Mouse (Mus musculus): ENCODE results near the gene Prr3. TPM values are rescaled to one million over a fixed set of nuclear protein-coding genes. Genes with fewer than 3 reads are reported as not detected.
"Not testable (repeated sequence)": the region's sequence is repeated elsewhere in the genome, so short reads cannot be mapped to it uniquely, and the experiment has no call there.

Prr3 gene
- polyA plus RNA-seq, 1 experiment = 15.6 TPM

- Histone ChIP-seq H3K4me1 (ENCODE audit: control insufficient read depth, insufficient read depth, low read length) (peaks cover 35% of the 10 kb centered on the region), H3K27ac (ENCODE audit: insufficient read depth, low read depth, low read length) (peak within 1 kb of the TSS; percentile 76), H3K4me3 (ENCODE audit: insufficient read depth, low read length) (peak within 1 kb of the TSS; percentile 26)
- no peak for TF ChIP-seq POLR2A (IDR thresholded peaks at IDR 0.05; ENCODE audit: borderline replicate concordance, low read depth, low read length)
- peak; percentile 38 for TF ChIP-seq CTCF (IDR thresholded peaks at IDR 0.05; ENCODE audit: low read depth, low read length)
Measured at GRCm38 (mm10) chr17:36020191-36021073, 40.4 kb upstream of the Prr3 start, which contains the start of gene H2-T24. Gene H2-T24, minus strand, starts transcription at chr17:36020560.

DNA sequence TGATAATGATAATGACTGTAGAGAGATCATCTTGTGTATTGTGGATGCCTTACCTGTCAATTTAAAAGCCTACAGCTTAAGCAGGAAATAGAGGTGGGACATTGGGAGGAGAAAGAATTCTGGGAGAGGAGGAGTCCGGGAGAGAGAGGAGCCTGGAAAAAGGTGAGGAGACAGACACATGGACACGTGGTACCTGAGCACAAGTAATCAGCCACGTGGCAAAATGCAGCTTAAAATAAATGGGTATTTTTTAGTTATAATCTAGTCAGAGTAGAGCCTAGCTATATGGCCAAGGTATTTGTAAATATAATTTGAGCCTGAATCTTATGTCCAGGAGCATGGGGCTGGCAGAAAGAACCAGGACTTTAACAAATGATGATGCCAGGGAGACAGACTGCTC, 39.5 kb upstream of the Prr3 start:
- TF ChIP-seq POLR2A (IDR thresholded peaks at IDR 0.05; ENCODE audit: borderline replicate concordance, low read depth, low read length) = no peak
- TF ChIP-seq CTCF (IDR thresholded peaks at IDR 0.05; ENCODE audit: low read depth, low read length) = no peak
- Histone ChIP-seq H3K4me1 (ENCODE audit: control insufficient read depth, insufficient read depth, low read length) (peaks cover 27% of the 10 kb centered on the region), H3K4me3 (ENCODE audit: insufficient read depth, low read length) (no peak overlapping the region), H3K27ac (ENCODE audit: insufficient read depth, low read depth, low read length) (no peak overlapping the region)

DNA sequence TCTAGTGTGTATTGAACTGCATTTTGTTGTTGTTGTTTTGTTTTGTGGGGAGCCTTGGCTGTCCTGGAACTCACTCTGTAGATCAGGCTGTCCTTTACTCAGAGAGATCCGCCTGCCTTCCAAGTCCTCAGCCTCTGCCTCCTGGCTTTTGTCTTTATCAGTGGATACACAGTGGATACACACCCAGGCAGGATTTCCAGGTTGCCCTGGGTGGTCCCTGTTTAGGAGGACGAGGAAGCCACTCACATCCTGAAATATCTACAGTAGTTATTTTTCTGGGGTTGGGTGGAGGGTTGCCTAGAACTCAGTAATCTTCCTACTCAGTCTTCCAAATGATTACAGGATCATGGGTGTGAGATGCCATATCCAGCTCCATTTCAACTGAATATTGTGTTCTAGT, 38.9 kb upstream of the Prr3 start:
- no peak for TF ChIP-seq POLR2A (IDR thresholded peaks at IDR 0.05; ENCODE audit: borderline replicate concordance, low read depth, low read length)
- TF ChIP-seq CTCF (IDR thresholded peaks at IDR 0.05; ENCODE audit: low read depth, low read length) = no peak
- Histone ChIP-seq H3K4me1 (ENCODE audit: control insufficient read depth, insufficient read depth, low read length) (peaks cover 23% of the 10 kb centered on the region), H3K4me3 (ENCODE audit: insufficient read depth, low read length) (no peak overlapping the region), H3K27ac (ENCODE audit: insufficient read depth, low read depth, low read length) (no peak overlapping the region)

GRCm38 (mm10) chr17:36017046-36017445, 37.0 kb upstream of the Prr3 start:
- no peak overlapping the region for H3K27ac ChIP-seq (ENCODE audit: insufficient read depth, low read depth, low read length)

DNA sequence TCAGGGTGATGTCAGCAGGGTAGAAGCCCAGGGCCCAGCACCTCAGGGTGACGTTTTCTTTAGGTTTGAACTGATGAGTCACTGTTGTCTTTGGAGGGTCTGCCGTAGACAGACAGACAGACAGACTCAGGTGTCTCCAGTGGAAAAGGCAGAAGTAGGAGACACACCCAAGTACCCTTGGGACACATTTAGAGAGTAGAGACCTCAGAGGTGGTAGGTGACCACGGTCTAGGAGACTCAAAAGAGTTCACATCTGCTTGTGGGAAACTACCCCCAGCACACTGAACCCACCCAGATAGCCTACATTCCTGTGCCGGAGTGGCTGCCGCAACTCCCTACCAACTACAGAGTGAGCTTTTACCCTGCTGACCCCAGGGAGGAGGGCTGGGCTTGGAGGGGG, 34.9 kb upstream of the Prr3 start:
- H3K27ac ChIP-seq (ENCODE audit: insufficient read depth, low read depth, low read length) = no peak overlapping the region
- no peak for TF ChIP-seq POLR2A (IDR thresholded peaks at IDR 0.05; ENCODE audit: borderline replicate concordance, low read depth, low read length)
- no peak for TF ChIP-seq CTCF (IDR thresholded peaks at IDR 0.05; ENCODE audit: low read depth, low read length)
- no peak overlapping the region for H3K4me3 ChIP-seq (ENCODE audit: insufficient read depth, low read length)
- H3K4me1 ChIP-seq (ENCODE audit: control insufficient read depth, insufficient read depth, low read length) = peaks cover under 1% of the 10 kb centered on the region

More at GRCm38 (mm10) chr17:36017046-36017445, 37.0 kb upstream of the Prr3 start:
- TF ChIP-seq CTCF (IDR thresholded peaks at IDR 0.05; ENCODE audit: low read depth, low read length) = no peak
- TF ChIP-seq POLR2A (IDR thresholded peaks at IDR 0.05; ENCODE audit: borderline replicate concordance, low read depth, low read length) = no peak
- Histone ChIP-seq H3K4me3 (ENCODE audit: insufficient read depth, low read length) (no peak overlapping the region), H3K4me1 (ENCODE audit: control insufficient read depth, insufficient read depth, low read length) (peaks cover 8% of the 10 kb centered on the region)

- H3K4me3 ChIP-seq (ENCODE audit: insufficient read depth, low read length); H3K27ac ChIP-seq (ENCODE audit: insufficient read depth, low read depth, low read length): not testable (repeated sequence)
- peaks cover 21% of the 10 kb centered on the region for H3K4me1 ChIP-seq (ENCODE audit: control insufficient read depth, insufficient read depth, low read length)
Measured at GRCm38 (mm10) chr17:36004409-36004808, 24.4 kb upstream of the Prr3 start.

DNA sequence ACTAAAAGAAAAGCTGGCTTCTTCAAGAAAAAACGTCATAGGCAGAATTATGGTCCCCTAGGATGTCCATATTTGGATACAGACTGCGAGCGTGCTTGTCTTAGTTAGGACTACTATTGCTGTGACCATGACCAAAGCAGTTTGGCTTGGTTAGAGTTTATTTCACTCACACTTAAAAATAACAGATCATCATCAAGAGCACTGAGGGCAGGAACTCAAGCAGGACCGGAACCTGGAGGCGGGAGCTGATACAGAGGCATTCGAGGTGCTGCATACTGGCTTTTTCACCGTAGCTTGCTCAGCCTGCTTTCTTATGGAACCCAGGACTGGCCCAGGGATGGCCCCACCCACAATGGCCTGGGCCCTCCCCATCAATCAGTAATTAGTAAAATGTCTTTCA, 23.3 kb upstream of the Prr3 start:
- TF ChIP-seq CTCF (IDR thresholded peaks at IDR 0.05; ENCODE audit: low read depth, low read length) = no peak
- H3K27ac ChIP-seq (ENCODE audit: insufficient read depth, low read depth, low read length) = no peak overlapping the region
- H3K4me1 ChIP-seq (ENCODE audit: control insufficient read depth, insufficient read depth, low read length) = peaks cover 25% of the 10 kb centered on the region
- H3K4me3 ChIP-seq (ENCODE audit: insufficient read depth, low read length) = no peak overlapping the region

DNA sequence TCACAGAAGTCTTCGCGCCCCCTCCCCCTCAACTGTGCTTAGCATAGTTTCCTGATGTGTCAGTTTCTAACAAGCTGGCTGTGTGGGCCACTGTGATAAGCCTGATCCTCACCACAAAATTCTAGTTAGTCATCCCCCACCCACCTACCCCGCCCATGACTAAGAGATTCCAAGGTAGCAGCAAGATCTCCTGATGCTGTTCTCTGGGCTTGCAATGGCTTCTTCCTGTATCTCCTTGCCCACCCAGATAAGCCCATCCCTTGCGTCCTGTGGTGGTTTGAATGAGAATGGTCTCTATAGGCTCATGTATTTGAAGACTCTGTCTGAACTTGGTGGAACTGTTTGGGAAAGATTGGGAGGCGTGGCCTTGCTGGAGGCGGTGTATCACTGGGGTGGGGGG, 21.9 kb upstream of the Prr3 start:
- Histone ChIP-seq H3K4me1 (ENCODE audit: control insufficient read depth, insufficient read depth, low read length) (peaks cover 25% of the 10 kb centered on the region), H3K4me3 (ENCODE audit: insufficient read depth, low read length) (no peak overlapping the region)

GRCm38 (mm10) chr17:36001121-36001897, 21.3 kb upstream of the Prr3 start:
- Histone ChIP-seq H3K4me3 (ENCODE audit: insufficient read depth, low read length) (no peak overlapping the region), H3K4me1 (ENCODE audit: control insufficient read depth, insufficient read depth, low read length) (peaks cover 25% of the 10 kb centered on the region), H3K27ac (ENCODE audit: insufficient read depth, low read depth, low read length) (no peak overlapping the region)
- TF ChIP-seq CTCF (IDR thresholded peaks at IDR 0.05; ENCODE audit: low read depth, low read length) (no peak), POLR2A (IDR thresholded peaks at IDR 0.05; ENCODE audit: borderline replicate concordance, low read depth, low read length) (no peak)

More for the DNA sequence above, 21.9 kb upstream of the Prr3 start:
- TF ChIP-seq CTCF (IDR thresholded peaks at IDR 0.05; ENCODE audit: low read depth, low read length) (no peak), POLR2A (IDR thresholded peaks at IDR 0.05; ENCODE audit: borderline replicate concordance, low read depth, low read length) (no peak)
- H3K27ac ChIP-seq (ENCODE audit: insufficient read depth, low read depth, low read length) = no peak overlapping the region

- H3K27ac ChIP-seq (ENCODE audit: insufficient read depth, low read depth, low read length) = no peak overlapping the region
- TF ChIP-seq POLR2A (IDR thresholded peaks at IDR 0.05; ENCODE audit: borderline replicate concordance, low read depth, low read length) (no peak), CTCF (IDR thresholded peaks at IDR 0.05; ENCODE audit: low read depth, low read length) (no peak)
- peaks cover 28% of the 10 kb centered on the region for H3K4me1 ChIP-seq (ENCODE audit: control insufficient read depth, insufficient read depth, low read length)
- H3K4me3 ChIP-seq (ENCODE audit: insufficient read depth, low read length) = no peak overlapping the region
Measured at GRCm38 (mm10) chr17:36000349-36000748, 20.3 kb upstream of the Prr3 start.
